10 mouse cellular contexts compared by ENCODE assay signal in the genomic region with DNA sequence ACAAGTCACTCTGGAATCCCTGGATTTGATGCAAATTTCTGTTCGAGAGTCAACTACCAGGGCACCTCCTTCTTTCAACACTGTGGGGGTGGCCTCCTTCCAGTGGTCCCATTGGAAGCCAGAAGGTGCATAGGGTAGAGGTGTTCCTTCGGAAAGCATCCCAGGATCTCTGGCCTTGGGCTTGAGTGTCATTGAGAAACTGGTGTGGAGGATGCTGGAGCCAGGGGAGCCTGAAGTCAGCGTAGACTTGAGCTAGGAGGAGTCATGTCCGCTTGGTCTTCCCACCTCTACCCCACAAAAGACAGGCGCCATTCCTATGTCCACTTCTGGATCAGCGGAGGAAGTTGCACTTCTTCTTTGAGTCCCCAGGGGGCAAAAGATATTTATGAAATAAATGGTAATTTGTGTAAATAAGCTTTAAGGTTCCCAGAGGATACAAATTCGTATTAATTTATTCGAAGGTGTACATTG. TPM values are rescaled to one million over a fixed set of nuclear protein-coding genes. Genes with fewer than 3 reads are reported as not detected.
A peak's percentile ranks its signal among the peaks of the same experiment; 100 is the strongest.
DNase-seq lines count a peak whose midpoint lies in the region; ATAC-seq and TF ChIP-seq lines count a peak whose summit lies in the region.
"Had no signal": no experiment of that assay in that cellular context is flagged by ENCODE, and none has a peak within 500 bp of the region (broad histone marks: within the 10 kb centered on the region; RNA-seq: fewer than 3 reads in every experiment).

No protein-coding gene starts in this region.

- WGBS in forebrain, embryonic 10.5 days, result 4% methylated on average over 8 of the region's 8 CpGs
- WGBS in forebrain, postnatal 0 days, result 10% methylated on average over 8 of the region's 8 CpGs
- WGBS in forebrain, embryonic 15.5 days, result 10% methylated on average over 8 of the region's 8 CpGs
- WGBS in liver, embryonic 13.5 days (ENCODE audit: insufficient replicate concordance), result 5% methylated on average over 8 of the region's 8 CpGs

- peak overlapping the region; percentile 59 for H3K4me3 ChIP-seq in forebrain, embryonic 10.5 days
- no peak overlapping the region for H3K4me3 ChIP-seq in forebrain, postnatal 0 days (ENCODE audit: low read depth, low read length)
- peak overlapping the region; percentile 73 for H3K4me3 ChIP-seq in E14TG2a.4 (replicated peaks; ENCODE audit: low read length)
- H3K4me3 ChIP-seq in forebrain, embryonic 15.5 days, result no peak overlapping the region
- H3K4me3 ChIP-seq in liver, embryonic 13.5 days (replicated peaks), result no peak overlapping the region

- TF ChIP-seq CTCF in forebrain, postnatal 0 days (IDR thresholded peaks at IDR 0.05; ENCODE audit: low read depth), result no peak
- peak; percentile 19; the same call in 1 of the 2 replicates for TF ChIP-seq CTCF in E14TG2a.4 (conservative IDR thresholded peaks at IDR 0.05; ENCODE audit: low read length)

- intact Hi-C loops in left cerebral cortex, postnatal 4 days (cut with DNase I), result loop anchor here (5.0 to 10.0 kb wide), 2 partner anchors 314 to 456 kb away; no protein-coding TSS in a partner anchor

- no peak for ATAC-seq in forebrain, postnatal 0 days
- ATAC-seq in forebrain, embryonic 15.5 days (replicated peaks), result no peak
- ATAC-seq in liver, embryonic 13.5 days (ENCODE audit: low read depth), result no peak

- H3K36me3 ChIP-seq in forebrain, embryonic 10.5 days (replicated peaks), result peaks cover 10% of the 10 kb centered on the region; the same call in 1 of the 2 replicates
- no peaks in the 10 kb centered on the region for H3K36me3 ChIP-seq in forebrain, postnatal 0 days (ENCODE audit: insufficient read depth)
- H3K36me3 ChIP-seq in E14TG2a.4 (ENCODE audit: insufficient read depth, low read length), result no peaks in the 10 kb centered on the region
- no peaks in the 10 kb centered on the region for H3K36me3 ChIP-seq in forebrain, embryonic 15.5 days
- no peaks in the 10 kb centered on the region for H3K36me3 ChIP-seq in liver, embryonic 13.5 days

- no peaks in the 10 kb centered on the region for H3K9me3 ChIP-seq in forebrain, embryonic 10.5 days
- no peaks in the 10 kb centered on the region for H3K9me3 ChIP-seq in forebrain, postnatal 0 days (ENCODE audit: low read length)
- H3K9me3 ChIP-seq in E14TG2a.4 (ENCODE audit: low read length), result no peaks in the 10 kb centered on the region
- H3K9me3 ChIP-seq in forebrain, embryonic 15.5 days, result no peaks in the 10 kb centered on the region
- no peaks in the 10 kb centered on the region for H3K9me3 ChIP-seq in liver, embryonic 13.5 days (replicated peaks)

- no peak for DNase-seq in forebrain, embryonic 10.5 days (ENCODE audit: extremely low spot score, low spot score)
- no peak for DNase-seq in forebrain, postnatal 0 days
- DNase-seq in liver, embryonic 13.5 days, result no peak
- DNase-seq in ovary, postnatal 36 days (ENCODE audit: low spot score), result no peak
- no peak for DNase-seq in left cerebral cortex, postnatal 4 days
- DNase-seq in cerebellum, adult 11 months, result no peak

- peaks cover 97% of the 10 kb centered on the region for H3K27me3 ChIP-seq in forebrain, embryonic 10.5 days (ENCODE audit: poor library complexity, severe bottlenecking)
- peaks cover 91% of the 10 kb centered on the region for H3K27me3 ChIP-seq in forebrain, postnatal 0 days (ENCODE audit: insufficient read depth, low read length)
- peaks cover 99% of the 10 kb centered on the region for H3K27me3 ChIP-seq in E14TG2a.4 (ENCODE audit: insufficient read depth, low read length)
- H3K27me3 ChIP-seq in forebrain, embryonic 15.5 days, result peaks cover 95% of the 10 kb centered on the region
- H3K27me3 ChIP-seq in liver, embryonic 13.5 days, result peaks cover 100% of the 10 kb centered on the region

- no peak overlapping the region for H3K4me2 ChIP-seq in forebrain, postnatal 0 days (ENCODE audit: low read depth)
- H3K4me2 ChIP-seq in forebrain, embryonic 15.5 days (replicated peaks), result peak overlapping the region; percentile 46
- peak overlapping the region; percentile 77; the same call in 1 of the 2 replicates for H3K4me2 ChIP-seq in liver, embryonic 13.5 days

- no peak overlapping the region for H3K9ac ChIP-seq in forebrain, postnatal 0 days
- no peak overlapping the region for H3K9ac ChIP-seq in forebrain, embryonic 15.5 days (replicated peaks)
- no peak overlapping the region for H3K9ac ChIP-seq in liver, embryonic 13.5 days

- peaks cover 66% of the 10 kb centered on the region for H3K4me1 ChIP-seq in forebrain, embryonic 10.5 days
- H3K4me1 ChIP-seq in forebrain, postnatal 0 days (ENCODE audit: insufficient read depth), result peaks cover 4% of the 10 kb centered on the region; the same call in 1 of the 2 replicates
- peaks cover 49% of the 10 kb centered on the region for H3K4me1 ChIP-seq in E14TG2a.4 (replicated peaks; ENCODE audit: low read depth, low read length)
- H3K4me1 ChIP-seq in forebrain, embryonic 15.5 days, result peaks cover 47% of the 10 kb centered on the region
- H3K4me1 ChIP-seq in liver, embryonic 13.5 days (replicated peaks), result peaks cover 39% of the 10 kb centered on the region

- peak overlapping the region; percentile 74; the same call in 1 of the 2 replicates for H3K27ac ChIP-seq in forebrain, embryonic 10.5 days
- H3K27ac ChIP-seq in forebrain, postnatal 0 days (ENCODE audit: low read depth, low read length), result no peak overlapping the region
- H3K27ac ChIP-seq in forebrain, embryonic 15.5 days (replicated peaks), result no peak overlapping the region
- no peak overlapping the region for H3K27ac ChIP-seq in liver, embryonic 13.5 days

RNA-seq across cellular contexts. Expression of gene Gm11444, which starts 8.9 kb away (rescaled TPM):
- polyA plus RNA-seq in forebrain, embryonic 10.5 days (2016; fragmentation: Nextera tagmentation; extraction: Ambion mirVana), result not detected in 2 replicates
- not detected in 2 replicates for total RNA-seq in forebrain, postnatal 0 days (2014; rRNA removed)
- not detected in 2 replicates for polyA plus RNA-seq in forebrain, postnatal 0 days (2015; fragmentation: Nextera tagmentation; extraction: Ambion mirVana)
- polyA plus RNA-seq in forebrain, embryonic 15.5 days (2015; fragmentation: Nextera tagmentation; extraction: Ambion mirVana), result not detected in 2 replicates
- polyA plus RNA-seq in liver, embryonic 13.5 days (2015; fragmentation: Nextera tagmentation; extraction: Ambion mirVana), result not detected in 2 replicates
- total RNA-seq in left cerebral cortex, postnatal 4 days (2021), result not detected
- polyA plus RNA-seq: C2C12; cortical plate, adult 2 months had no signal

RNA-seq across cellular contexts. Expression of gene Tbx2, which starts 8.9 kb away (rescaled TPM):
- polyA plus RNA-seq in forebrain, embryonic 10.5 days (2016; fragmentation: Nextera tagmentation; extraction: Ambion mirVana), result 2.5 and 3.2 TPM in 2 replicates
- 1.9 and 5.1 TPM in 2 replicates for total RNA-seq in forebrain, postnatal 0 days (2014; rRNA removed)
- polyA plus RNA-seq in forebrain, postnatal 0 days (2015; fragmentation: Nextera tagmentation; extraction: Ambion mirVana), result 0.42 and 0.44 TPM in 2 replicates
- 0.76 and 0.86 TPM in 2 replicates for polyA plus RNA-seq in forebrain, embryonic 15.5 days (2015; fragmentation: Nextera tagmentation; extraction: Ambion mirVana)
- 0.25 and 0.27 TPM in 2 replicates for polyA plus RNA-seq in liver, embryonic 13.5 days (2015; fragmentation: Nextera tagmentation; extraction: Ambion mirVana)
- 1 to 10 TPM; 3.7 to 3.9 TPM for total RNA-seq in left cerebral cortex, postnatal 4 days (2021)

RNA-seq across cellular contexts. Expression of gene Tbx4, which starts 45.0 kb away (rescaled TPM):
- polyA plus RNA-seq in forebrain, embryonic 10.5 days (2016; fragmentation: Nextera tagmentation; extraction: Ambion mirVana), result 0.25 and 0.30 TPM in 2 replicates
- total RNA-seq in forebrain, postnatal 0 days (2014; rRNA removed), result 0.15 and 0.33 TPM in 2 replicates
- 0.19 TPM in 2 replicates for polyA plus RNA-seq in forebrain, postnatal 0 days (2015; fragmentation: Nextera tagmentation; extraction: Ambion mirVana)
- 0.11 and 0.25 TPM in 2 replicates for polyA plus RNA-seq in forebrain, embryonic 15.5 days (2015; fragmentation: Nextera tagmentation; extraction: Ambion mirVana)
- 0.05 and 0.06 TPM in 2 replicates for polyA plus RNA-seq in liver, embryonic 13.5 days (2015; fragmentation: Nextera tagmentation; extraction: Ambion mirVana)
- under 1 TPM; 0.12 to 0.38 TPM for total RNA-seq in left cerebral cortex, postnatal 4 days (2021)

Comparison
In these comparisons a context has a peak if more than half of its experiments do, and no peak if none do; other contexts are left out.
1. H3K4me3 ChIP-seq: peak in forebrain, embryonic 10.5 days (single experiment) and E14TG2a.4 (single experiment); none in forebrain, postnatal 0 days (single experiment), forebrain, embryonic 15.5 days (single experiment) and liver, embryonic 13.5 days (single experiment).